Mouse (Mus musculus) bone marrow macrophage, adult 2 months (primary cell): ENCODE measurements around the gene Gm5678.

Source experiments
- CTCF ChIP-seq: IDR thresholded peaks from 2 replicates; pipeline ENCODE4 v1.5.1; 2012; ENCODE audit warnings: low read depth, mild to moderate bottlenecking, low read length, moderate library complexity
- POLR2A ChIP-seq: IDR thresholded peaks from 2 replicates; pipeline ENCODE4 v1.6.1; 2012; ENCODE audit warnings: mild to moderate bottlenecking, low read depth, low read length, borderline replicate concordance

GRCm38 (mm10) chr16:93599461-93599860, 28.4 kb upstream of the Gm5678 start:
- TF ChIP-seq CTCF: no peak
- no peak for TF ChIP-seq POLR2A
